Mouse (Mus musculus) ES-E14 (cell line): ENCODE measurements around the gene Tango2.
"Not testable (repeated sequence)": the region's sequence is repeated elsewhere in the genome, so short reads cannot be mapped to it uniquely, and the experiment has no call there.

Experiments used
- HCFC1 ChIP-seq: IDR thresholded peaks from 2 replicates; pipeline ENCODE4 v1.6.1; 2012; ENCODE audit warnings: low read length, inconsistent platforms, borderline replicate concordance; ENCODE audit not compliant: insufficient read depth
- MAFK ChIP-seq: IDR thresholded peaks from 2 replicates; pipeline ENCODE4 v1.6.1; 2014; ENCODE audit warnings: mild to moderate bottlenecking, low read depth, low read length, inconsistent platforms; ENCODE audit not compliant: insufficient read depth
- ZC3H11A ChIP-seq: IDR thresholded peaks from 2 replicates; pipeline ENCODE4 v1.6.1; 2012; ENCODE audit warnings: low read depth, mild to moderate bottlenecking, inconsistent platforms, low read length, borderline replicate concordance

DNA sequence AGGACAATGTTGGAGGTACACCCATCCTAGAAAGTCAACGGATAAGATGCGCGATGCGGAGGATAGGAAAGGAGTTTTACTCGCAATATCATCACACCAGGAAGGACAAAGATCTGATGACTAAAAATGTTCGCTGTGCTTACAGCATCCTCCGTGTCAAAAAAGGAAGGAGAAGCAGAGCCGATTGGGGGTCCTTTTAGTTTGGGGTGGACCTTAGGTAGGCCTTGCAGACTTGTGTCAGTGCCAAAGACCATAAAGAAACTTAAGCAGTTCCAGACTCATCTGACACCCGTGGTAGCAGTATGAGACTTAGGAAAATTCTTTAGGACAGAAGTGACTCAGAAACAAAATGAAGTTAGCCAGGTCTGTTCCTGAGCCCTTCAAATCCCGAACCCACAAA is 58.3 kb downstream of the Tango2 start:
- not testable (repeated sequence) for TF ChIP-seq MAFK, HCFC1, ZC3H11A
